17 mouse cellular contexts compared by ENCODE assay signal in genomic region chr7:37753024-37753423, GRCm38 (mm10). TPM values are rescaled to one million over a fixed set of nuclear protein-coding genes. Genes with fewer than 3 reads are reported as not detected.
"Had no signal": no experiment of that assay in that cellular context is flagged by ENCODE, and none has a peak within 500 bp of the region (broad histone marks: within the 10 kb centered on the region; RNA-seq: fewer than 3 reads in every experiment).

No protein-coding gene starts in this region.

- H3K27ac ChIP-seq: kidney, embryonic 15.5 days; liver, embryonic 13.5 days had no signal

- H3K4me3 ChIP-seq: kidney, embryonic 15.5 days; liver, embryonic 13.5 days had no signal

- DNase-seq: kidney, adult 11 months; kidney, adult 8-10 months; kidney, postnatal 10 days; kidney, postnatal 36 days; liver, embryonic 13.5 days; lung, adult 2 months; lung, postnatal 14 days; lung, postnatal 4 days; midbrain, embryonic 14.5 days; right cerebral cortex, postnatal 25 days; spleen, adult 18-20 months; thymus, adult 2 months; thymus, postnatal 14 days had no signal

RNA-seq across cellular contexts. Expression of gene Zfp536, which starts 20.4 kb away (rescaled TPM):
- total RNA-seq: liver, adult 2 months; megakaryocyte progenitor cell, adult 5-6 weeks; megakaryocyte-erythroid progenitor cell, adult 5-6 weeks had no signal
